Mouse (Mus musculus) midbrain, embryonic 10.5 days (tissue): ENCODE measurements around the gene Zswim1. TPM values are rescaled to one million over a fixed set of nuclear protein-coding genes. Genes with fewer than 3 reads are reported as not detected.
"Not testable (repeated sequence)": the region's sequence is repeated elsewhere in the genome, so short reads cannot be mapped to it uniquely, and the experiment has no call there.

Experiments used
- DNase-seq: peaks from one replicate; pipeline ENCODE4 v3.0.0-alpha.2; 2017; ENCODE audit warnings: low spot score
- H3K27ac ChIP-seq: fragments of 300-500 bp; sonication (generic); replicated peaks from 2 replicates; pipeline ENCODE4 v1.5.1; 2016; ENCODE audit warnings: mild to moderate bottlenecking
- H3K27me3 ChIP-seq: fragments of 300-500 bp; sonication (generic); 2 replicates; pipeline ENCODE4 v1.6.1; 2016; ENCODE audit warnings: low read depth, mild to moderate bottlenecking; ENCODE audit not compliant: poor library complexity, severe bottlenecking
- H3K36me3 ChIP-seq: fragments of 300-500 bp; sonication (generic); 2 replicates; pipeline ENCODE4 v1.6.1; 2016; ENCODE audit warnings: mild to moderate bottlenecking, moderate library complexity
- H3K4me1 ChIP-seq: fragments of 300-500 bp; sonication (generic); 2 replicates; pipeline ENCODE4 v1.6.1; 2016
- H3K4me3 ChIP-seq: fragments of 300-500 bp; sonication (generic); 2 replicates; pipeline ENCODE4 v1.5.1; 2016; ENCODE audit warnings: mild to moderate bottlenecking, moderate library complexity
- H3K9me3 ChIP-seq: fragments of 300-500 bp; sonication (generic); replicated peaks from 2 replicates; pipeline ENCODE4 v1.6.1; 2016; ENCODE audit warnings: mild to moderate bottlenecking
- WGBS: fragments of 180-500 bp; shearing (Covaris S2); methylation state at CpG from one replicate; pipeline ENCODE4 v1.1.7; 2016; 5-methylcytosine and 5-hydroxymethylcytosine counted together
- polyA plus RNA-seq: library from polyadenylated mRNA; unstranded; fragments of >200 nt; fragmentation: Nextera tagmentation; extraction: Ambion mirVana; gene quantifications from 2 replicates; pipeline ENCODE4 v1.2.1, GENCODE M21; 2016

Zswim1 gene
- polyA plus RNA-seq, 1 experiment from 2014 or later = 24.7 TPM

DNA sequence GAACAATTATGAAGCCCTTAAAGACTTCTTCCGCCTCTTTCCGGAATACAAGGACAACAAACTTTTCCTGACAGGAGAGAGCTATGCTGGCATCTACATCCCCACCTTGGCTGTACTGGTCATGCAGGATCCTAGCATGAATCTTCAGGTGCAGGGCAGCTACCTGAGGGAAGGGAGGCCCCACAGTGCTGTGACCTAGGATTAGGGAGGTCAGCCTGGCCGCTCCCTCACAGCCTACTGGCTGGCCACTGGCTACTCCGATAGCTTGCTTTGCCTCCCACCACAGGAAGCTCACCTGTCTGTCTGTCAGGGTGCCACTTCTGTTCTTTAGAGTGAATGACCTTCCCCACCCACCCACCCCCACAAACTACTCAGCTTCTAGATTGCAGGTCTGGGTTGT, 12.7 kb downstream of the Zswim1 start:
- no peak for DNase-seq
- peaks cover 48% of the 10 kb centered on the region for H3K36me3 ChIP-seq
- H3K27me3 ChIP-seq = no peaks in the 10 kb centered on the region
- H3K4me3 ChIP-seq = peak overlapping the region; percentile 84; the same call in 1 of the 2 replicates
- 93% methylated on average over 4 of the region's 4 CpGs for WGBS
- no peaks in the 10 kb centered on the region for H3K9me3 ChIP-seq
- H3K27ac ChIP-seq = no peak overlapping the region
- peaks cover 28% of the 10 kb centered on the region for H3K4me1 ChIP-seq

DNA sequence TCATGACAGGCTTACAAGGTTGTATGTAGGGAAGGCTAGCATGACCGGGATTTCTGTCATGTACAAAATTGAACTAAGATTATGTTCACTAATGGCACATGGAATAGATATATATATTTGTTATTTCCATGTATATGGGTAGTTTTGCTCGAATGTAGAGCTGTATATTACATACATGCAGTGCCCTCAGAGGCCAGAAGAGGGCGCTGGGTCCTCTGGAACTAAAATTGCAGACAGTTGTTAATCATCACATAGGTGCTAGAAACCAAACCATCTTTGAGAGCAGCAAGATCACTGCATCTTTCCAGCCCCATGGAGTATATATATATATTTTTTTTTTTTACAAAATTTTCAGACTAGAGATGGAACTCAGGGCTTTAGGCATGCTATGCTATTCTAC, 23.3 kb downstream of the Zswim1 start:
- Histone ChIP-seq H3K9me3 (0 out of 2 replicates have a peak, but pooled peaks cover 3% of the 10 kb centered on the region), H3K4me1 (no peaks in the 10 kb centered on the region), H3K27ac (no peak overlapping the region), H3K36me3 (peaks cover 63% of the 10 kb centered on the region), H3K4me3 (no peak overlapping the region), H3K27me3 (no peaks in the 10 kb centered on the region)
- WGBS = 55% methylated on average over 3 of the region's 3 CpGs
- no peak for DNase-seq

DNA sequence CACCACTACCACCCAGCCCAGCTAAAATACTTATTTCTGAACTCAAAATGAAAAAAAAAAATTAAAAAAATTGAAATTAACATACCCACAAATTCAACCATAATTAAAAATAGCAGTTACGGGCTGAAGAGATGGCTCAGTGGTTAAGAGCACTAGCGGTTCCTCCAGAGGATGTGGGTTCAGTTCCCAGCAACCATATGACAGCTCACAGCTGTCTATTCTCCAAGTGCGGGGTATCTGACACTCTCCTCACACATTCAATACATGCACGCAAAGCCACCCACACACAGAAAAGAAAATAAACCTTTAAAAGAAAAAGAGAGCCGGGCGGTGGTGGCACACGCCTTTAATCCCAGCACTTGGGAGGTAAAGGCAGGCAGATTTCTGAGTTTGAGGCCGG, 27.6 kb downstream of the Zswim1 start:
- WGBS = 89% methylated on average over 8 of the region's 8 CpGs
- no peak overlapping the region for H3K27ac ChIP-seq
- no peak for DNase-seq
- peaks cover 4% of the 10 kb centered on the region; the same call in 1 of the 2 replicates for H3K27me3 ChIP-seq
- H3K4me3 ChIP-seq = no peak overlapping the region
- 0 out of 2 replicates have a peak, but pooled peaks cover 3% of the 10 kb centered on the region for H3K9me3 ChIP-seq
- H3K4me1 ChIP-seq = peaks cover 5% of the 10 kb centered on the region
- peaks cover 77% of the 10 kb centered on the region for H3K36me3 ChIP-seq

DNA sequence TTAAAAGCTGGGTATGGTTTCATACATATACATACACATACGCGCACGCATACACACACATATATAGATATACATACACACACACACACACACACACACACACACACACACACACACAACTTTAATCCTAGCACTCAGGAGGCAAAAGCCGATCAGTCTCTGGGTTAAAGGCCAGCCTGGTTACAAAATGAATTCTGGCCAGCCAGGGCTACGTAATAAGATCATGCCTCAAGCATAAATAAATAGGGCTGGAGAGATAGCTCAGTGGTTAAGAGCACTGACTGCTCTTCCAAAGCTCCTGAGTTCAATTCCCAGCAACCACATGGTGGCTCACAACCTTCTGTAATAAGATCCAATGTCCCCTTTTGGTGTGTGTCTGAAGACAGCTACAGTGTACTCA, 33.1 kb downstream of the Zswim1 start:
- Histone ChIP-seq H3K4me3 (peak overlapping the region; percentile 75; the same call in 1 of the 2 replicates), H3K27me3 (peaks cover 51% of the 10 kb centered on the region), H3K36me3 (peaks cover 41% of the 10 kb centered on the region), H3K4me1 (peaks cover 45% of the 10 kb centered on the region)
- H3K27ac ChIP-seq, DNase-seq, H3K9me3 ChIP-seq: not testable (repeated sequence)
- WGBS = 79% methylated on average over 5 of the region's 5 CpGs

DNA sequence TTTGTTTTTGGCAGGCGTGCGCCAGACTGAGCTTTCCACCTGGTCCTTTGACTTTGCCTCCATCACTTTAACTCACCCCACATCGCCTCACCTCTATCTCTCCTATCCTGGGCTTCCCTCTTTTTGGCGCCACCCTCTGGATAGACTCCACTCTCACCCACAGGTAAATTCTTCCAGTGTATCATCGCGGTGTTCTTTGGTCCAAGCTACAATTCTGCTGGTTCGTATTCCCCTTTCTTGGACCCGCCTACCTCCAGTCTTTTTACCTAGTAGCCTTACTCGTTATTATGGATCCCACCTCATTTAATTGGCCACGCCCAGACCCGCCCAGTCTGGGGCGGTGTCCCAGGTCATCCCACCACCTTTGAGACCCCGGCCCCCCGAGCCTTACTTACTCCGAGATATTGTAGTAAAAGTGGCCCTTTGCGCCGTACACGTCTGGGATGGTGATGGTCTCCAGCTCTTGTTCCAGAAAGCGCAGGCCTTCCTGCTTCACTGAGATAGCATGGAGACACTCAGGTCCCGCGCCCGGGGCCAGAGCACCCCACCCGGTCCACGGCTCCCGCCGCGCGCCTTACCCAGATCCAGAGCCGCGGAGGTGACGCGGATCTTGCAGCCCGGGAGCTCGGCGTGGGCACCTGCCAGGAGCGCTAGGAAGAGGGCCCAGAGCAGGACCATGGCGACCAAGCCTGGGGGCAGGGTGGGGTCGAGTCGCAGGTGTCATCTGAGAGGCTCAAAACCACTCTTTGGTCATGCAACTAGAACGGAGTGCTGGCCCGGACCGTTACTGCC, 34.0 kb downstream of the Zswim1 start:
- Histone ChIP-seq H3K27me3 (peaks cover 51% of the 10 kb centered on the region), H3K36me3 (peaks cover 31% of the 10 kb centered on the region), H3K9me3 (no peaks in the 10 kb centered on the region), H3K4me1 (peaks cover 45% of the 10 kb centered on the region), H3K27ac (peak overlapping the region; percentile 85), H3K4me3 (peak overlapping the region; percentile 75)
- peak; percentile 47 for DNase-seq
- 1% methylated on average over 42 of the region's 42 CpGs for WGBS

DNA sequence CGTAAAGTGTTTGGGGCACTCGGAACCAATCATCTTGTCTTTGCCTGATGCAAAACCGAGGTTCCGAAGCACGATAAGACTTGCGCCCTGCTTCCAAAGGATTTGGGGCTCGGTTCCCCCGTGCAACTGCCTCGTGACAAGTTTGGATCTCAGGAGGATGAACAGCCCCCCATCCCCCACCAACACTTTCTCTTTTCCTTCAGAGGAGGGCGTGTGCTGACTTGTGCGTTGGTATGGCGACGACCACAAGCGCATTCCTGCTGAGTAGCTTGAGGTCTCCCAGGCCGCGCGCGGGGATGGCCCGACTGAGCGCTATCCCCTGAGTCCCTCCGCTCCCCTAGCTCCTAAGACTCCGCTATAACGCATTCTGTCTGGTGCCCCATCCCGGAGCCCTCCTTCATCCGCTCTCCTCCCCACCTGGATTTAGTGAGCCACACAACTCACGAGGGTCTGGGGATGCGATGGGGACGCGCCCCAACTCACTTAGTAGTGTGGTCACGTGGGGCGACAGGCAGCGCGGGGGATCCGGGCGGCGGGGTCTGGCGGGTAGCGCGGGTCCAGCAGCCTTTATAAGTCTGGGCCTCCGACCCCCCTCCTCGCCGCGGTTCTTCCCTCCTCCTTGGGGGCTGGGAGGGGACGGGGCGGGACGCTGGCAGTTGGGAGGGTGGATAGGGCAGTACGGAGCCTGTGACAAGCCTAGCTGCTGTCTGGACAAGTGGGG, 34.8 kb downstream of the Zswim1 start, which contains the start of gene Pltp:
Pltp (minus strand) TSS at position 611 of the 721 bp plus-strand sequence.
- peak within 1 kb of the TSS; percentile 85 for H3K27ac ChIP-seq
- H3K9me3 ChIP-seq = no peaks in the 10 kb centered on the region
- H3K4me1 ChIP-seq = peaks cover 51% of the 10 kb centered on the region
- H3K36me3 ChIP-seq = peaks cover 24% of the 10 kb centered on the region
- H3K27me3 ChIP-seq = peaks cover 51% of the 10 kb centered on the region
- under 1% methylated on average over 47 of the region's 47 CpGs for WGBS
- peak; percentile 88 for DNase-seq
- H3K4me3 ChIP-seq = peak within 1 kb of the TSS; percentile 75

DNA sequence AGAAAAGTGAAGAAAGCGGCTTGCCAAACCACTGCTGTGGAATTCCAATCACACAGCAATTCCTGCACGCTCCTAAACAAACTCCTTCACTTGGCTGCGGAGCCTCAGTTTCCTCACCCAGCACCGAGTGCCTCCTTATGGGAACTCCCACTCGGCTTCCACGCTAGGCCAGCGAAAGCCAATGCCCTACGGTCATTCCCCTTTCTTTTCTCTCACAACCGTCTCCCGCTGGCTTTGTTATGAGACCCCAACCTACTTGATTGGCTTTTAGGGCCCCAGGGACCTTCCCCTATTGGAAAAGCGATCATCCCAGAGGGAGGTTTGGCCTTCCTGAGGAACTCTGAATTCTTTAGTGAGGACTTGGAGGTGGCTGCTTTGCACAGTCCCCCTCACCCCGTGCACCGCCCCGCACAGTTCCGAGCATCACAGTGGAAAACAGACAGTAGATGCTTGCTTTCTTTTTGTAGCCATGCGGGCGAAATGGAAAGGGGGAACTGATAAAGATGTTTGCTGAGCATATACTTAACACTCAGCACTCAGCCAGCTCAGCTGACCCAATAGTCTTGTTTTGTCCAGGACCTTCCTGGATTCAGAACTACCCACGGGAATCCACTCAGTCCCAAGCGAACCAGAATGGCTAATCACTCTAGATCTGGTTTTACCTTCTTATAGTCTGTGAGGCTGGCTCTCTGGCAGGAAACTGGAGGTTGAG, 35.5 kb downstream of the Zswim1 start:
- peaks cover 57% of the 10 kb centered on the region for H3K4me1 ChIP-seq
- no peak for DNase-seq
- peaks cover 16% of the 10 kb centered on the region for H3K36me3 ChIP-seq
- H3K27me3 ChIP-seq = peaks cover 51% of the 10 kb centered on the region
- peak overlapping the region; percentile 75 for H3K4me3 ChIP-seq
- H3K9me3 ChIP-seq = no peaks in the 10 kb centered on the region
- WGBS = 2% methylated on average over 19 of the region's 19 CpGs
- H3K27ac ChIP-seq = peak overlapping the region; percentile 85

DNA sequence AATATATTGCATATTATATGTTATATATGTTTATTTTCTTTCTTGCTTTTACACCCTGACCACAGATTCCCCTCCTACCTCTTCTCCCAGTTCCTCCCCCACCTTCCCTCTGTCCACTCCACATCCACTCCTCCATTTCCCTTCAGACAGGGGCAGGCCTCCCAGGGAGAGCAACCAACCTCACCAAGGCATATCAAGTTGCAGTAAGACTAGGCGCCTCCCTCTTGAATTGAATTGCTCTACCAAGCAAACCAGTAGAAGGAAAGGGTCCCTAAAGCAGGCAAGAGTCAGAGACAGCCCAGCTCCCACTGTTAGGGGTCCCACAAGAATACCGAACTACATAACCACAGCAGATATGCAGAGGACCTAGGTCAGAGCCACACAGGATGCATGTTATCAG, 36.7 kb downstream of the Zswim1 start:
- H3K4me1 ChIP-seq = peaks cover 57% of the 10 kb centered on the region

DNA sequence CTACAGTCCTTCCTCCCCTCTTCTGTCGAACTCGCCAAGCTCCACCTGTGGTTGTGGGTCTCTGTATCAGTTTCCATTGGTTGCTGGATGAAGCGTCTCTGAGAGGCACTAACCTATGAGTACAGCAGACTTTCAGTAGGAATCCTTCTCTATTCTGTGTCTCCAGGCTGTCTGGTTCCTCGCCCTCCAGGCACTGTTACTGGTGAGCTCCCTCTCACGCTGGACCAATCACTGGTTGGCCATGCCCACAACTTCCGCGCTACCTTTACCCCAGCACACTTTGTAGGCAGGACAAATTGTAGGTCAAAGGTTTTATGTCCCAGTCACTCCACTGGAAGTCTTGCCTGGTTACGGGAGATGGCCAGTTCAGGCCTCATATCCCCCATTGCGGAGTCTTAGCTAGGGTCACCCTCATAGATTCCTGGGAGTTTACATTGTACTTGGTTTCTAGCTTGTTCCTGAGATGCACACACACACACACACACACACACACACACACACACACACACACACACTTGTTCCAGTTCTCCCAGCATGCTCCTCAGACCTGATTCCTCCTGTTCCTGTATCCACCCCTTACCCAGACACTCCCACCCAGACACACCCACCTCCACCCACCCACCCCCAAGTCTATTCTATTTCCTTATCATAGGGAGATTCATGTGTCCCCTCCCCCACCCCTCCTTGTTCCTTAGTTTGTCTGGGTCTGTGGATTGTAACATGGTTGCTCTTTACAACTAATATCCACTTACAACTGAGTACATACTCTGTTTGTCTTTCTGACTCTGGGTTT, 37.4 kb downstream of the Zswim1 start:
- Histone ChIP-seq H3K4me1 (peaks cover 55% of the 10 kb centered on the region), H3K4me3 (no peak overlapping the region), H3K36me3 (no peaks in the 10 kb centered on the region), H3K27me3 (peaks cover 49% of the 10 kb centered on the region), H3K27ac (no peak overlapping the region), H3K9me3 (no peaks in the 10 kb centered on the region)
- 67% methylated on average over 9 of the region's 9 CpGs for WGBS
- DNase-seq = no peak

More for the DNA sequence above, 36.7 kb downstream of the Zswim1 start:
- no peak overlapping the region for H3K4me3 ChIP-seq
- H3K9me3 ChIP-seq = no peaks in the 10 kb centered on the region
- H3K36me3 ChIP-seq = peaks cover 5% of the 10 kb centered on the region
- peaks cover 51% of the 10 kb centered on the region for H3K27me3 ChIP-seq
- DNase-seq = no peak
- H3K27ac ChIP-seq = no peak overlapping the region
- WGBS = 59% methylated on average over 2 of the region's 2 CpGs

DNA sequence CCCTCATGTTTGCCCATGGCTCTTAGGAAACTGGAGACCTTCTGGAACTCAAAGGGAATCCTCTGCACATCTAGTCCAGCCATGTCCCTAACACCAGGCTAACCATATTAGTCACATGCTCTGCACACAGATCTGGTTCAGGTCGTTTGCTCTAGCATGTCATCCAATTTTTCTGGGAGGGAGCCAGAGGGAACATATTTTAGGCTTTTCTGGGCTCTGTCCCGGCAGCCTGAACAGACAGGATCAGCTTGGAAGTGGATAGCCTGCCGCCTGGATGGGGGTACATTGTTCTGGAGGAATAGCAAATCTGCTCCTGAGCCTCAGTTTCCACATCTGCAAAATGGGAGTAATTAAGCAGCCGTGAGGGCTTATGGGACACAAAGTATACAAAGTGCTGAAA, 38.6 kb downstream of the Zswim1 start:
- Histone ChIP-seq H3K27me3 (peaks cover 39% of the 10 kb centered on the region), H3K9me3 (no peaks in the 10 kb centered on the region), H3K4me1 (peaks cover 42% of the 10 kb centered on the region), H3K4me3 (no peak overlapping the region), H3K36me3 (no peaks in the 10 kb centered on the region), H3K27ac (no peak overlapping the region)
- DNase-seq = no peak
- WGBS = 82% methylated on average over 4 of the region's 4 CpGs

DNA sequence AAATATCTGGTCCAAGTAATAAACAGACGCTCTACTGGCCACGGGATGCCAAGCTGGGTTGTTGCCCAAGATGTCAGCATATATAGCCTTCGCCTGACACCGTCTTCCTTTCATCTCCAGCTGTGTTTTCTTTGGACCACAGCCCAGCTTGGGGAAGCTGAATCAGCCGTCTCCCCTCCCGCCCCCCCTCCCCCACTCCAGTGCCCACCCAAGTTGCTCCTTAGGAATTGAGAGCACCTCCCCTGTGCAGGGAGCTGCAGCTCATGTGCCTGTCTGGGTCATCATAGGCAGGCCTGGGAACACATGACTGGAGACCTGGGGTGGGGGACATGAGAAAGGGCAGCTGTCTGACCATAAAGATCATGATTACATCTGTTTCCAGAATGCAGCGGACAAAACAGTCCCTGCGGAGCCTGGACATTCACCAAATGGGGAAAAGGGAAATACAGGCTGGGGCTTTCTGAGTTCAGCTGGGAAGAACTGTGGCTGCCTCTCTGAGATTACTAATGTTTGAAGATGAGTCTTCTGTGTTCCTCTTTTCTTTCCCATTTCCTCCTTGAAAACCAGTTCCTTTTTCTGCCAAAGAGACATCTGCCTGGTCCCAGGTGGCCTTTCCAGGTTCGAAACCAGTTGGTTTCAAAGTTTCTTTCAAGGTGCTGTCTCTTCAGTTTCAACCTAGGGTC, 39.8 kb downstream of the Zswim1 start:
- H3K9me3 ChIP-seq = 0 out of 2 replicates have a peak, but pooled peaks cover 2% of the 10 kb centered on the region
- peaks cover 27% of the 10 kb centered on the region for H3K27me3 ChIP-seq
- no peaks in the 10 kb centered on the region for H3K36me3 ChIP-seq
- peak; percentile 51 for DNase-seq
- 68% methylated on average over 9 of the region's 9 CpGs for WGBS
- peaks cover 34% of the 10 kb centered on the region for H3K4me1 ChIP-seq
- no peak overlapping the region for H3K4me3 ChIP-seq
- H3K27ac ChIP-seq = no peak overlapping the region
